Mouse (Mus musculus) cerebellum, postnatal 25 days (tissue): ENCODE measurements at regions not wholly inside any gene's neighbourhood (a gene's known extent, or its start where the extent isn't known, plus 50 kb on each side); places are given as distances from the start of the nearest gene placed in this dataset.

Source experiments
- DNase-seq, 2 experiments: peaks; one replicate each; pipeline ENCODE4 v3.0.0; 2021; ENCODE audit warnings: mixed read lengths in 2 of 2

DNA sequence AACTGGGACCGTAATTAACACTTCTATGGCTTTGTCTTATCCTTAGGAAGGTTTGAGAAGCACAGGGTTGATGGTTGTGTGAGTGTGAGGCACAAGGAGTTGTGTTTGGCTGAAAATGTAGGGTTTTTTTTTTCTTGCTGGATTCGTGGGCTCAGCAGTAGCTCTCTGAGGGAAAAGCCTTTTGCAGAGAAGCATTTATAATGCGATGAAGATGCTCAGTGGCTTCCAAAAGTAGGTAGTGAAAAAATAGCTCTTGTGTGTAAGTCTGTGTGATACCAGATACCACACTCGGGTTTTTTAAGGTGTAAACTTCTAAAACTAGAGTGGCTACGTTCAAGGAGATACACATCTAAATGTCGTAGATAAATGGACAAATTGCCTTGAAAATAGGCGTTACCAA lies 149.1 kb upstream of the 4933402D24Rik start:
- DNase-seq: no peak

DNA sequence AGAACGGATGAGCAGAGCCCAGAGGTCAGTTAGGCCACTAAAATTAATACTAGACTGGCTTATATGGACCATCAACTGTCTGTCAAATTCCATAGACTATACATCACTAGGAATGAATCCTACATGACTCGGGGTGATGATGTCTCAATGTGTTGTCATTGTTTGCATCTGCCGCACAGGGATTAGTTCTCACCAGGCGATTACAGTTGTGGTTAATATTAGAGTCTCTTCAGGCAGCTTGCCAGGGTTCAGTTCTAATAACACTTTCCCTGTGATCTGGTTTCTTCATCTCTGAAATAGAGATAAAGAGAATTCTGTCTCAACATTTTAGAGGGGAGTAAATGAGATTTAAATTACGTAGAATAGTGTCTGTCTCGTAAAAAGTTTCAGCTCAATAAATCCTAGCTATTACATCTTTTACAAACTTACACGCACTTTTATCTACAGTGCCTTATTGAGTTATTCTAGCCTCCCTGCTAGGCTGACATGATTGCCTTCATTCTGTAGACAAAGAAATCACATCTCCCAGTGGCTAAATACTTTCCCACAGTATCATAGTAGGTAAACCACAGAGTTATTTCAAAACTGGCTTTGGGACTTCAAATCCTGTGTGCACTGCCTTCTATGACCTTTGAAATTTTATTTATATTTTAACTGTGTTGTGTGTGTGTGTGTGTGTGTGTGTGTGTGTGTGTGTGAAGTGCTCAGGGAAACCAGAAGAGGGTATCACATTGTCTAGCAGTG lies 148.0 kb upstream of the 4933402D24Rik start:
- no peak for DNase-seq

DNA sequence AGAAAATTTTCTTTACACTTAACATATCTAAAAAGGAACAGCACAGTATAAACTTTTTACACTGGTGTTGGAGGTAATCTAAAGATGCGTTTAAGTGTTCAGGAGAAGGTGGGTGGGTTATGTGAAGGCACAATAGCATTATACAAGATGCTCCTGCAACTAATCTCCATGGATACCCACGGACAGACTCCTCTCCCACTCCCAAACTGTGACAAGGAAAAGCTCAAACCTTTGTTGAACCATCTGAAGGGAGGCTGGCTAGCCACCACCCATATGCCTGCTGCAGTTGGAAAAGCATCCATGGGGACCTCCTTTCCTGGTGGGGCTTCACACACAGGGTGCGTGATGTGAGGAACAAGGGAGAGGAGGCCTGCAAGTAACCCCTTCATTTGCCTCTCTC lies 141.7 kb upstream of the 4933402D24Rik start:
- no peak for DNase-seq

DNA sequence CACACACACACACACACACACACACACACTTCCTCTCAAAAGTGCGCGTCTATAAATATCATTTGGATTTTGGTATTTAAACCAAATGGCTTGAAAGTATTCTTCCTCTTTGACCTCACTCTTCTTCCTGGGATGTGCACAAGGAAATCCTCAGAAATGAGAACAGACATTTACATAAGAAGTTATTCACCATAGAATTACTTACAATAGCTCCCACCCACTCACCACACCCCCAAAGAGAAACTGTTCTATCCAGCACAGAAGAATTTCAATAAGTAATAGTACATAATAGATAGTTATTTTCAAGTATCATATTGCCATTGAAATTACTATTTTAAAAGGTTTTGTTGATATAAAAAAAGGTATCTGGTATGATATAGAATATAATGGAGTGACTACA lies 140.1 kb upstream of the 4933402D24Rik start:
- no peak for DNase-seq

DNA sequence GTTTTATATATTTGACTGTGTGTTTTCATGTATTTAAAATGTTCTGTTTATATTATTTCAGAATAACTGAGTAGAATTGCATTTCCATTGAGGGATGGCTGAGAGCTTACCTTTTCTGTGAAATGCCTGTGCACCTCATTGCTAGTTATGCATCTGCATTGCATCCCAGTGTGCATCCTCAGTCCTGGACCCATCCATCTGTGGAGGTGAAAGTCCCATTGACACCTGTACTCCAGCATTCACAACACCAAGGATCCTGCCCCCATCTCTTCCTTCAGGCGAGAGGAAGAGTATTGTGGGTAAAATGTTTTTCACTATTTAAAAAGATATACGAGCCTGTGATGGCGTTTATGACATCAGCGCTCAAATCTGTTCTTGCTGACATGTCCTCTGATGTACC lies 134.6 kb upstream of the 4933402D24Rik start:
- no peak for DNase-seq

DNA sequence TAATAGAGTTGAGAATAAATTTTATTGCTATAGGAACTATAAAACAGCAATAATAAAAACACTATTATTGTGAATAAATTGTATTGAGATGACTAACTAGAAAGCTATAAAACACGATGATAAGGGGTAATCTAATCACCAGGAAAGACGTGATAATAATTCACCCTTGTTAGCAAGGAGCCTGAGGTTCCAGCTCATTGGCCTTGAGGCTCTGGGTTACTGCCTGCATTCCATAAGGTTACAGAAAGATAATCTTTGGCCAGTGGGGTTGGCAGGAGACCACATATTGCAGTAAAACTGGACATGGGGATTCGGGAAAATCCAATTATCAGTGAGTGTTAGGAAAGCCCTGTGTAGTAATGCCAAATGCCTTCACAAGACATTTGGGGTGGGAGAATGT lies 134.1 kb upstream of the 4933402D24Rik start:
- DNase-seq: no peak

DNA sequence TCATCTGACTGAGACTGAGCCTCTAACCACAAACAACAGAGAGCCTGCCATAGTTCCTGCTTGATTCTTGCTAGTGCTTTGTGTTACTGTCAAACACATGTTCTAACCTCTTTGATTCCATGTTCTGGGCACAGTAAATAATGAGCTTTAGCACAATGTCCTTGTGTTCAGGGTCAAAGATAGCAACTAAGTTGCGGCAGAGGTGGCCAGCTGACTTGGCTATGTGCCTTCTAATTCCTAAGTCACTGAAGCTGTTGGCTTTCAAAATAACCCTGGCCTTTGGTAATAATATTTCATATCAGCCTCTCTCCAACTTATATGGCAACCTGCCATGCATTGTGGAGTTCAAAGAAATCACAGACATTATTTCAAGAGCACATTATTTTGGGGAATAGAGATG lies 133.3 kb upstream of the 4933402D24Rik start:
- no peak for DNase-seq

DNA sequence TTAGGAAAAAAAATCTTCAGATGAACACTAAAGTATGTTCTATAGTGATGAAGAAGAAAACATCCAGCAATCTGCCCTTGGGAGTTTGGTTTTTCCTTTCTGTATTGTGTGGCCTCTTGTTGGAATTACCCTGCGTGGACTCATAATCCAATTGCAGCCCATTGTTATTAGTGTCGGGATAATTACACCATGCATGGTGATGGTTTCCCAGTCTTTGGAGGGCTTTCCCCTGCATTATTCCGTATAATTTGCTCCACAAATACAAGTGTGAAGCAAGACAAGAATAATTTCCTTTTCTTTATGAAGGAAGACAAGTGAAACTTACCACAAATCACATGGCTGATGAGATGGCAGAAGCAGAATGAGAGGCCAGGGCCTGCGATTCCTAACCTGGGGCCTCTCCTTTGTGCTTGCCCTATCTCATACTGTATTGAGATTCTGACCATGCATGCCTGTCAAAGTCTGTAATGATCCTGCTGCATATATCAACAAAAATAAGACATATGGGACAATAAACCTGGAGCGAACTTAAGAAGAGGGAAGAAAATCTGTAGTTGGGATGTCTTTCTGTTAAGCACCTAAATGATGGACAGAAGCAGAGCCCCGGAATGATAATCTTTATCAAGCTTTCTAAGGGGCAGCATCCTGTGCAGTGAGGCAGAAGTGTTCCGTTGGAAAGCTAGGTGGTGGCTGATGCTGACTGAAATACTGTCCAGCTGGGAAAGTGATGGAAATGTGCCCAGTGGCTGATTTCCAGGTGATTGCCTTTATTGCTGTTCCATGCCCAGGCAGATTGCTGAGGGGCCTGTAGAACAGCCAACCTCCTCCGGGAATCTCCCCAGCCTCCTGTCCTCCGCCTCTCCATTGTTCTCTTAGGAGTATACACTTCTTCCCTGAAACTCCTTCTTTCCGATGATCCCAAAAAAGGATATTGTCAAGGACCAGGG lies 130.8 kb upstream of the 4933402D24Rik start:
- peak; percentile 66 to 78 for DNase-seq

DNA sequence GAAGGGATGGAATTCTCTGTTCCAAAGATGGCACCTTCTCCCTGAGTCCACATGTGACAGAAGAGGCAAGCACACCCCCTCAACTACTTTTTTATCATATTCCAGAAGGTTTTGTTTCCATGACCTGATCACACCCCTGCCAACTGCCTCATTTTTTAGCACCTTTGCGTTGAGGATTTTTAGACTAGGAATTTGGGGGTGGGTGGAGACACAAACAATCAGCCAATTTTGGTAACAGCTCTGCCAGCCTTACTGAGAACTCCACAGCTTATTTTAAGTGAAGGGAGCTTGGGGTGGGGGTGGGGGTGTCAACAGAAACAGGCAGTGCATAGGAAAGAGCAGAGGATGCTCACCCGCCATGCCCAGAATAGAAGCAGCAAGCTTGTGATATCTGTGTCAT lies 129.7 kb upstream of the 4933402D24Rik start:
- no peak for DNase-seq

DNA sequence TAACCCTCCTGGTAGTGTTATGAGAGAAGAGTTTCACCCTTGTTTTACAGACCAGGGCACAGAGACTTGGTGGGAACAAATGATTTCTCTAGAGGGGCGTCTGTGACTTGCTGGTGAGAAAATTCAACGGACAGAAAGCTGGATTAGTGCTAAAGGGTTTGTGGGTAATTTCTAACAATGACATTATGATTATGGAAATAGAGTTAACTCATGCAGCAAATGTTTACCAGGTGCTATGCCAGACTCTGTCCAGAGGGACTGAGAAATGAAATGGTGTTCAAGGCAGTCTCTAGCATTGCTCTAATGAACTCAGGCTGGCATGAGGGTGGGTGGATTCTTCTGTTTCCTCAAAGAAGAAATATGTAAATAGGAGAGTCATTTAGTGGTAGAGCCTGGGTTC lies 128.5 kb upstream of the 4933402D24Rik start:
- DNase-seq: no peak

DNA sequence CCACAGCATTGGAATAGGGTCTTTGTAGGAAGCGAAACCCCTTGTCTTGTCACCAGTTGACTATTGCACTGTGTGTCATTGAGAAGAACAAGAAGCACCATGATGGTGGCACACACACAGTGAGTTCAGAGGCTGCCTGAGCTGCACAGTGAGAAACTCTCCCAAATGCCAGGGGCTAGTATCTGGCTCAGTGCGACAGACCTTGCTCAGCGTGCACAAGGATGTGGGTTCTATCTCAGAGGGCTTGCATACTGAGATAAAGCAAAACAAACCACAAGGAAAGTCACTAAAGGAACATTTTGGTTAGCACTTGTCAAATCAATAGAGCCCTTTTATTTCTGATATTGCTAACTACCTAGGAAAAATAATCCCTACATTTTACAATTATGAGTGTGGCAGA lies 110.5 kb upstream of the 4933402D24Rik start:
- no peak for DNase-seq

DNA sequence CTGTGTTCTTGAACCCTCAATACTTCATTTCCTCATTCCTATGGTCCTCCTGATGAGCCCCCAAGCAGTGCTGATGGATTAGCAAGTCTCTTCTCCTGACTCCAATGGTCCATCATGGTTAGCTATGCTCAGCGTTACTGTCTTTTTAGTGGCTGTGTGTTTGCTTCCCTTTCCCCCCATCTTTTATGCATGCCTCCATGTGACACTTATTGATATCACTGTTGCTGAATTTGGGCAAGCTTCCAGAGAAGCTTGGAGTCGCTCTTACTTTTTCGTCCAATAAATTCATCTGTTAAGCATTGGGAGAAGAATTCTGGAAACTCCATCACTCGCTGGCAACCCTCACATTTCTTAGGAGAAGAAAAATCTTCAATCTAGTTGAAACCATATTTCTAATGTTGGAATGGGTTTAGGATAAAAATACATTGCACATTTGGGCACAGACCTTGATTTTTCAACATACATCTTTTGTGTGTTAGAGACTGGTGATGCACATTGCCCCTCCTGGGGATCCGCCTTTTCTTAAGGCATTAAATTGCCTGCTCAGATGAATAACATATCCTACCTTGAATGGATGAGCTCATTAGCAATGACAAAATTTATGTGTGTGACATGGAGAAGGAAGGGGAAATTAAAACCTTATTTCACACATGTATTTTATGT lies 107.7 kb upstream of the 4933402D24Rik start:
- no peak for DNase-seq

DNA sequence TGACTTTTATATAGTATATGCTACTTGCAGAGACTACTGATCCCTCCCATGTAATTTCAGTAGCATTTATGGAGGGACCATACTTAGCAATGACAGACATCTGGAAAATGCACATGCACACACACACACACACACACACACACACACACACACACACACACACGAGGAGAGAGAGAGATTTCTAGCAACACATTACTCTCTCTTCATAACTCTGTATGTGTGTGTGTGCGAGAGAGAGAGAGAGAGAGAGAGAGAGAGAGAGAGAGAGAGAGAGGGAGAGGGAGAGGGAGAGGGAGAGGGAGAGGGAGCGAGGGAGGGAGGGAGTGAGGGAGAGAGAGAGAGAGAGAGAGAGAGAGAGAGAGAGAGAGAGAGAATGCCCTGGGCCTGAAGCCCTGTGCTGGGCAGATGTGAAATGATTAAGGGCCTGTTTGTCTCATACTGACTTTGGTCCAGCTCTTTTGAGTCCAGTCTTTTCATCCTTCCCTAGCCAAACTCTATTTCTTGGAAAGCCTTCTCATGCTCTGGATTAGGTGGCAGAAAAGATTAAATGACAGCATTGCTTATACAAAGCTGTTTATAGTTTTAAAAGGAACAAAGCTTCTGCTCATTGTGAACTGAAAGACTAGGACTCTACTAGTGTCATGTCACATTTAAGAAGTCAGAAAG lies 106.4 kb upstream of the 4933402D24Rik start:
- DNase-seq: no peak

DNA sequence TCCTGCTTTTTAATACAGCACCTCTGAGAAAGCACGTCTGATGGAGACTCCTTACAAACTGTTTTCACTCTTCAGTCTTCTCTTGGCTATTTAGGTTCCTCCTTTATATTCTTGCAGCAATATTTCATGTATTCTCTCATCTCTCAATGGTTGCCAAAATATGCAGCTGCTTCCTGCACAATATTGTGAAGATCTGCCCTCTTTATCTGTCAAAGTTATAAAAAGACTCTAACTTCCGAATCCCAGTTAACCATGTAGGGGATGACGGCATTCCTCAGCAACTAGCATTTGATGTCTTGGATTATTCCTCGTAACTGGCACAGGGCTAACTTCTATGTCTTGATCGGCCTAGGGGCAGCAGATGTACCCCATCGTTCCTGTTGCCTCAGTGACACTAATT lies 102.8 kb upstream of the 4933402D24Rik start:
- DNase-seq: no peak

DNA sequence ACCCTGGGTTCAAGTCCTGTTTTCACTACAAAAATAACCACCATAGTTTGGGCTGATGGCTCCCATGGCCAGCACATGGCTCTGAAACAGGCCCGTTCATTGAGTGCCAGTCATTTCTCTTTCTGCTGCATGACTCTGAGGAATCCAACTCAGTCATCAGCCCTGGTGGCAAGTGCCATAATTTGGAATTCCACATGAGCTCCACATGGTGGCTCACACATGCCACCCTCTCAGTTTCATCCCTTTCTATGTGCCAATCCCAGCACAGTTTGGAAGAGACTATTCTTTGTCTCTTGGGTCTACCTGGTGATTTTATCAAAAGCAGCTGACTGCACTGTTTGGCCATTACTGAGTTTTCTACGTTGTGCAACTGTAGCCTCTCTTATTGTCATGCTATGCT lies 100.3 kb upstream of the 4933402D24Rik start:
- DNase-seq: peak; percentile 26 to 29

DNA sequence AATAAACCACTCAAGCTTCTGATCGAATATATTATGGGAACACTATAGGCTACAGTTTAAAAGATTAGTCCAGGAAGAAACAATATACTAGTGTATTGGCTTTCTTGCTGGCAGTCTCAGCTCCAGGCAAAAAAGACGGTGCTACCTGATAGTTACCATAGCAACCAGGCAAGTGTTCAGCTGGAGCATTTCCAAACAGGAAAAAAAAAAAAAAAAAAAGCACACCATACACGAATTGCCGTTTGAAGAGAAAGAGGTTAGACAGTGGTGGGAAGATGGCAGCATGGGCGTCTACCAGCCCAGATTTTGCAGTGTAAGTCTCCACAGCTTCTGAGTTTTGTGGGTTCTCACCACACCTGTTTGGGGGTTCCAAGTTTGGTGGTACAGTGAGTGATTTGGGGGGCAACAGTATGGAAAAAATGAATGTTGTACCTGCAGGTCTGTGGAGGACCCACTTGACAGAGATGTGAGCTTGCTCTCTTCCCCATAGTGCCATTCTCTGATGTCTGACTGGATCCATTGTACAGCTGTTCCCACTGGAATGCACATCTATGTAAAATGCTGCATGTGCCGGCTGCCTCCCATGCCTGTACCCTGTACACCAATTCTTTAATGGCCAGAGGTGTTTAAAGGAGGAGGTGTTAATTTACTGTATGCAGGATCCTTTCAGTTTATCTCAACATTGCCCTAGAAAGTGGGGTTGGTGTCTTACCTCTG lies 89.0 kb upstream of the 4933402D24Rik start:
- no peak for DNase-seq

DNA sequence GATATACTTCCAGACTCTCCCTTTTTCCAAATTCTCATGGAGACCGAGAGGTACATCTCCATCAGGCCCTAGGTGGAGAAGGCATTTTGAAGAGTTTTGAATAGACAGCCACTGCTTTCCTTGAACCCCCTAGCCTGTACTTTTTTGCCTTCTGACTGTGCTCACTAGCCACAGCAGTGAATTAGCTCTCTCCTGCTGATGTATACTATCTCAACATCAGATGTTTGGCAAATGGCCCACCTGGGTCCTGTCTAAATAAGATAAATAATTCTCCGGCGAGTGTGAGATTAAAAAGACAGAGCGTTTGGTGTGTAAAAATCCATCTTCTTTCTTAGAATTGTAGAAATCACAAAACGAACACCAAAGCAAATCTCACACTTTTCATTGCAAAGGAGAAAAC lies 88.4 kb upstream of the 4933402D24Rik start:
- no peak for DNase-seq

DNA sequence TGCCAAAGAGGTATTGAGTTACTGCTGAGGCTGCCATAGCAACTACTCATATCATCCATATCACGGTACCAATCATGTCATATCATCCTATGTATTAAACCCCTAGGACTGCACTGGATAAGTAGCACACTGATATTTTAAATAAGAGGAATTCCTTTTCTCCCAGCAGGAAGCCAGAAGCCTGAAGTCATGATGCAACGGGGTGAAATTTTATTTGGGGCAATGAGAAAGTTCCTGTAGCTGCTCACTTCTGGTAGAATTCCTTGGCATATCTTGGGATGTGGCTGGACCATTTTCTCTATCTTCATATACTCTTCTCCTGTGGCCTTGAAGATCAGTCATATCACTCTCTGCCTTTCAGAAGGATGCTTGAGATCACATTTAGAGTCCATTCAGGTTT lies 87.3 kb upstream of the 4933402D24Rik start:
- DNase-seq: no peak

DNA sequence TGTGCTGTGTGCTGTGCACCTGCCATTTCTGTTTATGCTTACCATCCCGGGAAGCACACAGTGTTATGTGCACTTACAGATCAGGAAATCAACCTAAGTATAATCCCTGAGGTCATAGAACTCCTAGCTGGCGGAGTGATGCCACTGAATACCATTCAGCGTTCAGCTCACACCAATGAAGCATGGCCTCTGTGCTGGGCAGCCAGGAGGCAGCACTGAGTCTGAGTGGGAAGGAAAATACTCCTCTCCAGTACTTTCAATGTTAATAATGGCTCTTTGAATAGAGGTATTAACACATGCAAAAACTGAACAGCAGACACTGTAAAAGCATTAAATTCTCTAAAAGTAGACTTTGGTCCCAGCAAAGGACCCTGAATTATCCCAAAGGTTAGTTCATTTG lies 85.7 kb upstream of the 4933402D24Rik start:
- peak; percentile 11 to 20 for DNase-seq

DNA sequence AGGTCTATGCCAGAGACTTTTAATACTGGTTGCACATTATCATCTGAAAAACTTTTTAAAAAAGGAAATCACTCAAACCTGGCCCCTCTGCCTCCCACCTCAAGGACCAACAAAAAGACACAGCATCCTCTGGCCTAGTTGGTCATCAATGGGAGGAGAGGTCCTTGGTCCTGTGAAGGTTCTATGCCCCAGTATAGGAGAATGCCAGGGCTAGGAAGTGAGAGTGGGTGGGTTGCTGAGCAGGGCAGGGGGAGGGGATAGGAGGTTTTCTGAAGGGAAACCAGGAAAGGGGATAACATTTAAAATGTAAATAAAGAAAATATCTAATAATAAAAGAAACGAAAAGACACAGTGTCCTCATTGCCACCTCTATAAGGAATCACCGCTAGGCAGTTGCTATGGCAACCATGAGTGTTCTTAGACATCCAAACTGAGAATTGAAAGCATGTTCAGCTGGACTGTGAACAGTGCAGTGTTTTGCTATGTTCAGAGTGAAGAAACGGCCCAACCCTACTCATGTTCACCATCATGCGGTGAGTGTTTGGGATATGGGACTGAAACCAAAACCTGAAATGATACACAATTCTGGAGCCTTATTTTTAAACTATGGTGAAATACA lies 82.5 kb upstream of the 4933402D24Rik start:
- DNase-seq: no peak

DNA sequence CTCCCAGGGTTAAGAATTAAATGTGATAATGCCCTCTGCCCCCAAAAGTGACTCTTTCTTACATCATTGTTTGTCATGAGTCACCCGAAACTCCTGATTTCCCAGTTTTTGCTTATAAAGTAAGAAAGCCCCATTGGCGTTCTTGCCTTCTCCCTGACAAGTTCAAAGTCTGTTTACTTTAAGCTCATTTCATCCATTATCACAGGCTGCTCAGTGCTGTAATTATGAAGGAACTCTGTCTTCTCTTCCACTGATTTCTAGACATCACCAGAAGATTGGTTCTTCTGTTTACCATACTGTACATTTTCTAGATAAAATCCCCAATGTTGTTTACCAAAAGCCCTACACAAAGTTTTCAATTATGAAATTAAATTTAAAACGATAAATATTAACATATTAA lies 81.2 kb upstream of the 4933402D24Rik start:
- no peak for DNase-seq
